Mouse (Mus musculus) bone marrow, adult 2 months (tissue): ENCODE data around the gene Olfr59.

Source experiments
- CTCF ChIP-seq: fragments of 200-500 bp; IDR thresholded peaks from 2 replicates; pipeline ENCODE4 v1.5.1; 2011; ENCODE audit warnings: low read length, control low read depth; ENCODE audit not compliant: control insufficient read depth, insufficient read depth
- POLR2A ChIP-seq: fragments of 200-500 bp; IDR thresholded peaks from 2 replicates; pipeline ENCODE4 v1.6.1; 2011; ENCODE audit warnings: low read depth, mild to moderate bottlenecking, control low read depth, low read length, borderline replicate concordance; ENCODE audit not compliant: control insufficient read depth

DNA sequence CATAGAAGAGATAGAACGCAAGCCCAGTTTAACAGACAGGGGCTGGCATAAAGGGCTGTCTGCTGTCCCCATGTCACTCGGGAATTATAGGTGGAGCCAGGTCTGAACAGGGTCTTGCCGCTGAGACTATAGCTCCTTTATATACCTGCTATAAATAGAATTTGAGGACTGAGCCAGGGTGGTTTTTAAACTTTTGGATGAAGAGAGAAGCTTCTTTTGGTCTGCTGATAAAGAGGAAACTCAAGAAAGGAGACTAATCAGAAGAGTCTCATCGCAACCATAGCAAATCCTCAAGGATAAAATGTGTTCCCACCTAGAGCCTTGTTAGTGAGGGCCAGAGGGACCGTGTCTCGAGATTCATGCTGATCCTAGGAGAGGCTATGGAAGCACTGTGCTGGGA, 54.4 kb downstream of the Olfr59 start, which contains the start of gene Olfr410:
- TF ChIP-seq CTCF, result no peak
- TF ChIP-seq POLR2A, result no peak
